Mouse (Mus musculus) embryonic fibroblast, embryonic 13.5 days (primary cell): ENCODE measurements around the gene Csmd2.

Experiments used
- CTCF ChIP-seq: IDR thresholded peaks from 2 replicates; pipeline ENCODE4 v1.5.1; 2011; ENCODE audit warnings: mild to moderate bottlenecking, control low read depth, low read length, moderate library complexity, borderline replicate concordance; ENCODE audit not compliant: insufficient read depth
- POLR2A ChIP-seq: IDR thresholded peaks from 2 replicates; pipeline ENCODE4 v1.6.1; 2011; ENCODE audit warnings: low read depth, mild to moderate bottlenecking, control low read depth, low read length, moderate library complexity

DNA sequence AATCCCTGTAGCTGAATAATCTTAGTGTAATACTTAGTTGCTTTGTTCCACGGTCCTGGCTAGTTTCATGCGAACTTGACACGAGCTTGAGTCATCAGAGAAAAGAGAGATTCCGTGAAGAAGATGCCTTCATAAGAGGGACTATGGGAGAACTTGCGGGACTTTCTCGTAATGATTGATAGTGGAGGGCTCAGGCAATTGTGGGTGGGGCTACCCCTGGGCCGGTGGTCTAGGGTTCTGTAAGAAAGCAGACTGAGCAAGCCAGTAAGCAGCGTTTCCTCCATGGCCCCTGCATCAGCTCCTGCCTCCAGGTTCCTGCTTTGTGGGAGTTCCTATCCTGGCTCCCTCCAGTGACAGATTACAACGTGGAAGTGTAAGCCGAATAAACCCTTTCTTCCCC lies 623.0 kb downstream of the Csmd2 start:
- no peak for TF ChIP-seq CTCF
- TF ChIP-seq POLR2A: no peak
